Mouse (Mus musculus) lung, postnatal 14 days (tissue): Measurements from ENCODE around the gene Btbd18.
A peak's percentile ranks its signal among the peaks of the same experiment; 100 is the strongest.

ENCODE experiments used
- DNase-seq: peaks from one replicate; pipeline ENCODE4 v3.0.0; 2021

Gene Btbd18

GRCm38 (mm10) chr2:84705295-84705694, 46.4 kb downstream of the Btbd18 start:
- DNase-seq, result no peak

GRCm38 (mm10) chr2:84707523-84707922, 48.6 kb downstream of the Btbd18 start:
- no peak for DNase-seq

- no peak for DNase-seq
Measured at GRCm38 (mm10) chr2:84711898-84712297, 53.0 kb downstream of the Btbd18 start.

GRCm38 (mm10) chr2:84714422-84714810, 55.5 kb downstream of the Btbd18 start:
- no peak for DNase-seq

GRCm38 (mm10) chr2:84714811-84715561, 56.1 kb downstream of the Btbd18 start, which contains the start of gene Zdhhc5:
Zdhhc5 (minus strand) TSS chr2:84715180.
- peak; percentile 98 for DNase-seq

GRCm38 (mm10) chr2:84715562-84716361, 56.9 kb downstream of the Btbd18 start:
- peak; percentile 61 for DNase-seq

GRCm38 (mm10) chr2:84716423-84717355, 57.8 kb downstream of the Btbd18 start:
- DNase-seq, result no peak

- DNase-seq, result no peak
Measured at GRCm38 (mm10) chr2:84717357-84717756, 58.5 kb downstream of the Btbd18 start.
